Mouse (Mus musculus) neural tube, embryonic 12.5 days (tissue): ENCODE results near the gene A930009A15Rik. TPM values are rescaled to one million over a fixed set of nuclear protein-coding genes. Genes with fewer than 3 reads are reported as not detected.

Experiments
- ATAC-seq: fragments of 200-750 bp; cut with Nextera tagmentation; 2 replicates; pipeline ENCODE4 v1.8.0; 2017; ENCODE audit warnings: low read depth, mild to moderate bottlenecking, moderate TSS enrichment, moderate library complexity; ENCODE audit not compliant: low FRiP score
- H3K27ac ChIP-seq: fragments of 300-500 bp; sonication (generic); 2 replicates; pipeline ENCODE4 v1.5.1; 2016
- H3K27me3 ChIP-seq: fragments of 300-500 bp; sonication (generic); replicated peaks from 2 replicates; pipeline ENCODE4 v1.6.1; 2016; ENCODE audit warnings: mild to moderate bottlenecking
- H3K36me3 ChIP-seq: fragments of 300-500 bp; sonication (generic); 2 replicates; pipeline ENCODE4 v1.6.1; 2016; ENCODE audit warnings: mild to moderate bottlenecking
- H3K4me1 ChIP-seq: fragments of 300-500 bp; sonication (generic); 2 replicates; pipeline ENCODE4 v1.6.1; 2016
- H3K4me2 ChIP-seq: fragments of 300-500 bp; sonication (generic); replicated peaks from 2 replicates; pipeline ENCODE4 v1.6.1; 2016; ENCODE audit warnings: mild to moderate bottlenecking
- H3K4me3 ChIP-seq: fragments of 300-500 bp; sonication (generic); 2 replicates; pipeline ENCODE4 v1.5.1; 2016
- H3K9ac ChIP-seq: fragments of 300-500 bp; sonication (generic); 2 replicates; pipeline ENCODE4 v1.6.1; 2016; ENCODE audit warnings: mild to moderate bottlenecking
- H3K9me3 ChIP-seq: fragments of 300-500 bp; sonication (generic); 2 replicates; pipeline ENCODE4 v1.6.1; 2016; ENCODE audit warnings: mild to moderate bottlenecking
- WGBS: fragments of 180-500 bp; shearing (Covaris S2); methylation state at CpG from one replicate; pipeline ENCODE4 v1.1.7; 2016; 5-methylcytosine and 5-hydroxymethylcytosine counted together
- polyA plus RNA-seq: library from polyadenylated mRNA; unstranded; fragments of >200 nt; fragmentation: Nextera tagmentation; extraction: Ambion mirVana; gene quantifications from 2 replicates; pipeline ENCODE4 v1.2.1, GENCODE M21; 2016

Gene A930009A15Rik
- polyA plus RNA-seq, result 0.25 and 0.95 TPM in 2 replicates

DNA sequence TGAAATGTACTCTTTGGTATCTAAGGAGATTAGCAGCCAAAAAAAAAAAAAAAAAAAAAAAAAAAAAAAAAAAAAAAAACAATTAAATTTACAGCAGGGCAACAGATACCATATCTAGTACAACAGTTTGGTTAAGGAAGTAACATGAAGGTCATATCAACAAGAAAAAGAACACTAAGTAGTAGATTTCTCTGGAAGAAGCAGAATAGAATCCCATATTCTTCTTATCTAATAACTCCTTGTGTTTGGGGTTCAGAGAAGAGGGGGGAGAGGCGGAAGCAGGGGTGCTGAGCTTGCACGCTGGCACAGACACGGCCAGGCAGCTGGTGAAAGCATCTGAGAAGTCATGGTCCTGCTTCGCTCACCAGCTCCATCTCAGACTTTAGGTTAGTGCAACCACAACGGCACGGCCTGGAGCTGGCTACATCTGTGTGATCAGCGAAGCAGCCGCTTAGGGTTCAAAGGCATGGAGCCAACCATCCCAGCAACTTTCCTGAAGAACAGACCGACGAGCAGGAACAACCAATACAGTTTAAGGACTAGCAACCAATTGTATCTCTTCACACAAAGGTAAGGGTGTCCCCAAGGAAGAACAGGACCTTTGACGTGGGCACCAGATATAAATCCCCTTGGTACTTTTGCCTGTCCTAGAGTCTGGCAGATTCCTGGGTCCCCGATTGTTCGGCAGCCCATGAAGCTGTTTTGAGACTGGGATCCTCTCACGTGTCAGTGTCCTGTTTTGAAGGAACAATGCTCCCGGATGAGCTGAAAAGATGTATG is at the start of gene A930009A15Rik:
Gene A930009A15Rik, plus strand, starts transcription at position 275 of the 780 bp plus-strand sequence.
- no peaks in the 10 kb centered on the region for H3K36me3 ChIP-seq
- no peaks in the 10 kb centered on the region for H3K27me3 ChIP-seq
- H3K4me1 ChIP-seq, result peaks cover 20% of the 10 kb centered on the region
- no peak within 1 kb of the TSS for H3K27ac ChIP-seq
- WGBS, result 57% methylated on average over 15 of the region's 15 CpGs
- H3K4me2 ChIP-seq, result peak within 1 kb of the TSS; percentile 21
- H3K4me3 ChIP-seq, result no peak within 1 kb of the TSS
- H3K9me3 ChIP-seq, result 0 out of 2 replicates have a peak, but pooled peaks cover 3% of the 10 kb centered on the region
- no peak within 1 kb of the TSS for H3K9ac ChIP-seq
- no peak for ATAC-seq

DNA sequence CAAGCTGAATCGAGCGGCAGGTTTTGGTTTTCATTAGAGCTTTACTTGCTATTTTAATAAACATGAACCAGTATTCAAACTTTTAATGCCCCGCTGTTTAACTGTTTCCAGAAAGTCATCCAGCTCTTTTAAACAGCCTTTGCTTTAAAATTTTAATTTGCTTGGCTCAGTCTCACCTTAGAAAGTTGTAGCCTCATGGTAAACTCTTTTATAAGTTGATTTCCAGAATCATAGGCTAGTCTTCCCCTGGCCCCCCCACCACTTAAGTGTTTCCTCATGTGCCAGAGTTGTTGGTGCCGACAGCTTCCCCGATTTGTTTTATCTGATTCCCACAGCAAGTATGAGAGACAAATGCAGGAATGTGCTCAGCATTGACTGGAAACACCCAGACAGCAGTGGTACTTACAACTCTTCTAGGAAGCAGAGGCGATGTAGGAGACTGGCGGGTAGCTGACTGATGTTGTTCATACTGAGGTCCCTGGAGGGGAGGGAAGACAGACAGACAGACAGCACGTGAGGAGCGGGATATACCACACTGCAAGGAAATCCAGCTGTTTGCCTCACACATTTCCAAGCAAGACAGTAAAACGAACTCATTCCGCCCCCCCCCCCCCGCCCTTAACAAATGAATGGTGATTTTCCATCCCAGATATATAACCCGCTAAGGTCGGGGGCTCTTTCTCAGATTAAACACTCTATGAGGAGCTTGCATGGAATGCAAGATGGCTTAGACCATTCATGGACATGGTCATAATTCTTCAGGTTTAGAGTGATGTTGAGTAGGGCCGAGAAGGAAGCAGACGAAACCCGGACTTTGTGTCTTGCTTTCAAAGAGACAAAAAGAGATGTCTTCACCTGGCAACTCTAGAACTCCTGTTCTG is 49.3 kb upstream of the A930009A15Rik start:
- Histone ChIP-seq H3K9me3 (no peaks in the 10 kb centered on the region), H3K4me1 (peaks cover 6% of the 10 kb centered on the region; the same call in 1 of the 2 replicates), H3K4me3 (no peak overlapping the region), H3K9ac (no peak overlapping the region), H3K27me3 (no peaks in the 10 kb centered on the region), H3K4me2 (peak overlapping the region; percentile 42), H3K36me3 (no peaks in the 10 kb centered on the region), H3K27ac (no peak overlapping the region)
- peak; percentile 68 for ATAC-seq
- WGBS, result 36% methylated on average over 17 of the region's 17 CpGs

DNA sequence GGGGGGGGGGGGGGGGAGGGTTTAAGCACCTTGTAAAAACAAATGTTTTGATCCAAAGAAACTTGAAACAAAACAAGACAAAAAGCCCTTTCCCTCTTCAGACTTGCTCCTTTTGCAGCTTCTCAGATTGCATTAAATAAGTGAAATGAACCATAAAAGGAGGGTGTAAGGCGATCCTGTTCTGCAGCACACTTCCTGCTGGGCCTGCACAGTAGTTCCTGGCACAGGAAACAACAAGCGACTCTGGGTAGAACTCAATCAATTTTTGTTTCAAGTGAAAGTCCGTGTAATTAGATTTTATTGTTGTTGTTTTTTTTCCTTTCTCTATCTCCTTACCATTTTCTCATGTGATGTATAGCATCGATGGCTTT is 48.7 kb upstream of the A930009A15Rik start:
- Histone ChIP-seq H3K9ac (no peak overlapping the region), H3K4me2 (peak overlapping the region; percentile 42), H3K4me1 (peaks cover 6% of the 10 kb centered on the region; the same call in 1 of the 2 replicates), H3K4me3 (no peak overlapping the region), H3K9me3 (no peaks in the 10 kb centered on the region), H3K27ac (no peak overlapping the region), H3K27me3 (no peaks in the 10 kb centered on the region), H3K36me3 (no peaks in the 10 kb centered on the region)
- ATAC-seq, result peak; percentile 78; the same call in 1 of the 2 replicates
- 7% methylated on average over 4 of the region's 4 CpGs for WGBS

- no peak for ATAC-seq
- no peaks in the 10 kb centered on the region for H3K27me3 ChIP-seq
- no peak overlapping the region for H3K4me2 ChIP-seq
- 66% methylated on average over 4 of the region's 4 CpGs for WGBS
- H3K27ac ChIP-seq, result no peak overlapping the region
- H3K4me1 ChIP-seq, result no peaks in the 10 kb centered on the region
- H3K36me3 ChIP-seq, result no peaks in the 10 kb centered on the region
- no peak overlapping the region for H3K4me3 ChIP-seq
- H3K9ac ChIP-seq, result no peak overlapping the region
- no peaks in the 10 kb centered on the region for H3K9me3 ChIP-seq
Observed at GRCm38 (mm10) chr10:115528892-115529291, 40.9 kb upstream of the A930009A15Rik start.

GRCm38 (mm10) chr10:115529768-115530167 is 40.0 kb upstream of the A930009A15Rik start:
- Histone ChIP-seq H3K9ac (no peak overlapping the region), H3K9me3 (no peaks in the 10 kb centered on the region), H3K4me1 (no peaks in the 10 kb centered on the region), H3K4me2 (no peak overlapping the region), H3K36me3 (no peaks in the 10 kb centered on the region), H3K27ac (no peak overlapping the region), H3K27me3 (no peaks in the 10 kb centered on the region), H3K4me3 (no peak overlapping the region)
- 86% methylated on average over 12 of the region's 12 CpGs for WGBS
- ATAC-seq, result no peak

DNA sequence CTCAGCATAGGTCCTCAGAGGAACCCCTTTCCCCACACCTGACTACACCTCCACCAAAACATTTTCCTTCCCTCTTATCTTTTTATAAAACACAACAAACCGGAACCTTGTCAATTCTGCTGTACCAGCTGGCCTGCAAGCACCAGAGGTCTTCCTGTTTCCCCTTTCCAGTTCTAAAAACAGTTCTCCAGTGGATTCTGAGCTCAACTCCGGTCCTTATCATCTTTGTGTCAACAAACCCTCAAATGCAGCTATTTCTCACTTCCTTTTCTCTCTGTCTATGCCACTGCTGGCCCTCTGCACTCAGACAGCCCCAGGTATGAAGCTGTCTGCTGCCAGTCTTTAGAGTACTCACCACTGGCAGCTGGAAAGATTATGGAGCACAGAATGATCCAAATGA is 39.0 kb upstream of the A930009A15Rik start:
- Histone ChIP-seq H3K27me3 (no peaks in the 10 kb centered on the region), H3K9me3 (no peaks in the 10 kb centered on the region), H3K4me2 (no peak overlapping the region), H3K27ac (no peak overlapping the region), H3K36me3 (no peaks in the 10 kb centered on the region), H3K4me1 (no peaks in the 10 kb centered on the region), H3K4me3 (no peak overlapping the region), H3K9ac (no peak overlapping the region)
- no peak for ATAC-seq
- WGBS, result 76% methylated on average over 2 of the region's 2 CpGs

GRCm38 (mm10) chr10:115542917-115543316 is 26.9 kb upstream of the A930009A15Rik start:
- 80% methylated on average over 6 of the region's 6 CpGs for WGBS

DNA sequence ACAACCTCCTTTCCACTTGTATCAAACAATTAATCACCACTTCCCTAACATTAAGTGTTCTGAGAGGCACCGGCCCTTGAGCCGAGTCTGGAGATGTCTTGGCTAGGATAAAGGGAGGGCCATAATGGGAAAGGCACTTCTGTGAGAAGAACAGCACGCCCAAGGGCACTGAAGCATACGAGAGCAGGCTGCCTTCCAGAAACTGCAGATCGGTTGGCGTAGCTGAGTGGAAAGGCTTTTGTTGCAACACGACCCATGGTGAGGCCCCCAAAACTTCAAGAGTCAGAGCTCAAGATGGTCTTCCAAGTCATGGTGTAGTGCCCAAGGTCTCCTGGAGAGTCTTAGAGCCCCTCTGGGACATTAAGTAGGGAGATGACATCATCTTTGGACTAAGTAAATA is 19.5 kb upstream of the A930009A15Rik start:
- ATAC-seq, result no peak
- no peaks in the 10 kb centered on the region for H3K36me3 ChIP-seq
- 76% methylated on average over 7 of the region's 7 CpGs for WGBS
- no peak overlapping the region for H3K4me2 ChIP-seq
- H3K27me3 ChIP-seq, result no peaks in the 10 kb centered on the region
- H3K4me3 ChIP-seq, result no peak overlapping the region
- H3K27ac ChIP-seq, result no peak overlapping the region
- no peaks in the 10 kb centered on the region for H3K4me1 ChIP-seq
- no peak overlapping the region for H3K9ac ChIP-seq
- H3K9me3 ChIP-seq, result no peaks in the 10 kb centered on the region

More at GRCm38 (mm10) chr10:115542917-115543316, 26.9 kb upstream of the A930009A15Rik start:
- H3K9ac ChIP-seq, result no peak overlapping the region
- H3K27ac ChIP-seq, result no peak overlapping the region
- no peak overlapping the region for H3K4me3 ChIP-seq
- no peaks in the 10 kb centered on the region for H3K9me3 ChIP-seq
- ATAC-seq, result no peak
- H3K4me2 ChIP-seq, result no peak overlapping the region
- no peaks in the 10 kb centered on the region for H3K27me3 ChIP-seq
- no peaks in the 10 kb centered on the region for H3K4me1 ChIP-seq
- H3K36me3 ChIP-seq, result no peaks in the 10 kb centered on the region

DNA sequence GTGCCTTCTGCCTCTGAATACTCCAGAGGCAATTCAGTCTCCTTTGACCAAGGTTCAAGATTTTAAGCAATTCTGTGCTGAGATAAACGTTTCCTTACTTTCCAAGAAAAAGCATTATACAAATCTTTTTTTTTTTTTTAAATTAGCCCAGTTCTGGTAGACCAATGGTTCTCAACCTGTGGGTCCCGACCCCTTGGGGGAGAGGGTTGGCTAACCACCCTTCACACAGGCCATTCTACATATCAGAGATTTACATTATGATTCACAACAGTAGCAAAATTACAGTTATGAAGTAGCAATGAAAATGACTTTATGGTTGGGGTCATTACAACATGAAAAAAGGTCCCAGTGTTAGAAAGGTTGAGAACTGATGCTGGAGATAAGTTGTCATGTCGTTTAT is 18.7 kb upstream of the A930009A15Rik start:
- H3K4me2 ChIP-seq, result no peak overlapping the region
- WGBS, result 79% methylated on average over 3 of the region's 3 CpGs
- no peak for ATAC-seq

GRCm38 (mm10) chr10:115553352-115554113 is 16.3 kb upstream of the A930009A15Rik start:
- H3K27me3 ChIP-seq, result no peaks in the 10 kb centered on the region
- ATAC-seq, result no peak
- peaks cover 8% of the 10 kb centered on the region for H3K4me1 ChIP-seq
- no peak overlapping the region for H3K4me3 ChIP-seq
- H3K36me3 ChIP-seq, result no peaks in the 10 kb centered on the region
- H3K27ac ChIP-seq, result no peak overlapping the region
- H3K9me3 ChIP-seq, result no peaks in the 10 kb centered on the region
- no peak overlapping the region for H3K4me2 ChIP-seq
- no peak overlapping the region for H3K9ac ChIP-seq
- 59% methylated on average over 11 of the region's 11 CpGs for WGBS

More for the DNA sequence above, 18.7 kb upstream of the A930009A15Rik start:
- Histone ChIP-seq H3K9ac (no peak overlapping the region), H3K27me3 (no peaks in the 10 kb centered on the region), H3K27ac (no peak overlapping the region), H3K36me3 (no peaks in the 10 kb centered on the region), H3K4me3 (no peak overlapping the region), H3K4me1 (no peaks in the 10 kb centered on the region), H3K9me3 (no peaks in the 10 kb centered on the region)

- H3K36me3 ChIP-seq, result no peaks in the 10 kb centered on the region
- H3K9me3 ChIP-seq, result no peaks in the 10 kb centered on the region
- no peak overlapping the region for H3K4me2 ChIP-seq
- no peaks in the 10 kb centered on the region for H3K27me3 ChIP-seq
- H3K27ac ChIP-seq, result no peak overlapping the region
- no peak overlapping the region for H3K4me3 ChIP-seq
- ATAC-seq, result no peak
- no peak overlapping the region for H3K9ac ChIP-seq
- peaks cover 8% of the 10 kb centered on the region for H3K4me1 ChIP-seq
- 62% methylated on average over 2 of the region's 2 CpGs for WGBS
Observed at GRCm38 (mm10) chr10:115555191-115555765, 14.5 kb upstream of the A930009A15Rik start.
